Mouse (Mus musculus) common myeloid progenitor, adult 5-6 weeks (primary cell): ENCODE measurements around the gene BC017158. TPM values are rescaled to one million over a fixed set of nuclear protein-coding genes. Genes with fewer than 3 reads are reported as not detected.

Experiments used
- ATAC-seq: replicated peaks from 2 replicates; pipeline ENCODE4 v1.8.0; 2016; ENCODE audit warnings: low read depth, mild to moderate bottlenecking, moderate TSS enrichment, inconsistent platforms; ENCODE audit not compliant: poor library complexity, severe bottlenecking
- total RNA-seq: library from RNA; stranded (forward); fragments of 200-1000, 187-1606 nt; gene quantifications from 2 replicates; pipeline ENCODE4 v1.2.3, GENCODE M21; 2017

The BC017158 gene
- total RNA-seq, 1 experiment from 2014 or later: 30.5 TPM

DNA sequence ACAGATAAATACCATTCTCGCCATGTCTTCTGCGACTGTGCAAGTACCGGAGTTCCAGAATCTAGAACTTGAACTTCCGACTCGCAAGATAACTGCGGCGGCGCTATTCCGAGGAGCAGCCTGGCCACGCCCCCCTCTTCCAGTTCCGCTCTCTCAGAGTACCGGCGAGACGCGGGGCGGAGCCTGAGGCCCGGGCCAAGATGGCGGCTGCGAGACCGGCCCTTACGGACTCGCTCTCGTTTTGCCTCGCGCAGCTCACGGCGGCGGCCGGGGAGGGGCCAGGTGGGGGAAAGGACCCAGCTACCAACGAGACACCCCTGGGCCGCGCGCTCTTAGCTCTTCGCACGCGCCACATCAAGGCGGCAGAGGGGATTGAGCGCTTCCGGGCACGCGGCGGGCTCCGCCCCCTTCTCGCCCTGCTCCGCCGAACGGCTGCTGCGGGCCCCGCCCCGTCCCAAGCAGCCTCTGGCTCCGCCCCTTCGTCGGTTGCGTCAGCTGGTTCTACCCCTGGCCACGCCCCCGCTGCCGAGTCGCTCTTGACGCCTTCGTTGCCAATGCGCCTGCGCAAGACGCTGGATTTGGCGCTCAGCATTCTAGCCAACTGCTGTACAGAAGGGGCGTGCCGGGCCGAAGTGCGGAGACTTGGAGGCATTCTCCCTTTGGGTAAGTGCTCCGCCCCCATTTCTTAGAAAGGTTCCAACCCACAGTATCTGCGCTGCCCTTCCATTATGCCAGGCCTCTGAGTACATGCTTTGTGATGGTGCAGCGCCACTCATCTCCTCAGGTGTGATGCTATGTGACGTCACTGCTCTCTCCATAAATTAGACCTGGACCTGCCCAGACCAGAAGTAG lies 59.8 kb downstream of the BC017158 start, which contains the start of gene 9130023H24Rik:
9130023H24Rik (minus strand) TSS at position 105 of the 852 bp plus-strand sequence.
- ATAC-seq: peak; percentile 82

DNA sequence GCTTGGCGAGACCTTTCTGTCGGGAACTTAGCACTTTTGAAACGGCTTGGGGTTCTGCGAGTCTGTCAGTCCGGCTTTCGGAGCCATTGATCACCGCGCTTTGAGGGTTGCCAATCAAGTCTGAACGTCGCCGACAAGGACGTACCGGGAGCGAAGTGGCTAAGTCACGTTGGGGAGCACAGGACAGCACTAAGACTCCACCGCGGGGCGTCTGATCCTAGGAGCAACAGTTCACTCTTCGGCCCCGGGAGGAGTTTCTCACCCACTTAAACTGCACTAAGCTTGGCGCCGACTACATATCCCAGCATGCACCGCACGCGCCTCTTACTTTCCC lies 60.4 kb downstream of the BC017158 start:
- ATAC-seq: no peak

DNA sequence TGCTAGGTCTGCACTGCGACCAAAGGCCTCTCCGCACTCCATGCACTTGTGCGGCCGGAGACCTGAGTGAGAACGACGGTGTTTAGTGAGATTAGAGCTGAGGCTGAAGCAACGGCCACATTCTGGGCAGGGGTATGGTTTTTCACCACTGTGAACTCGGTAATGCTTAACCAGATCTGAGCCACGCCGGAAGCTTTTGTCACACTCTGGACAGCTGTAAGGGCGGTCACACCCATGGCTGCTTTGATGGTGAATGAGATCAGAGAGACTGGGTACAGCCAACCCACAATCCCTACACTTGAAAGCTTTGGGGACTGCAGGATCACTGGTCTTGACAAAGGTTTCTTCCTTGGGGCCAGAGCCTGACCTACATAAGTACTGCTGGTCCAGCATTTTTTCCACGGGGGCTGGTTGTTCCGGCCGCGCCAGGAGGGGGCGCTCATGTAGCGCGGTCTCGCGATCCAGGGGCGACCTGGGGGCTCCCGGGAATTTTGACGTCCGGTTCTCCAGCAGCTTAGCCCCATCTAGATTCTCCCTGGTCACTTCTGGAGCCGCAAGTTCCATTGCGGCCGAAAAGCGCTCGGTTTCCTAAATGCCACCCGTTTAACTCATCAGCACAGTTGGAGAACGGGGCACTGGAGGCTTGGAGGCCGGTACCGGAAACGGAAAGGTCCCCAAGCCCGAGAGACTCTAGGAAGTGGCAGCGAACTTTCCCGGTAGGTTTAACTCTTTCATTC lies 60.9 kb downstream of the BC017158 start, which contains the start of gene Armc5:
Armc5 (plus strand) TSS at position 487 of the 737 bp plus-strand sequence.
- ATAC-seq: peak; percentile 34

DNA sequence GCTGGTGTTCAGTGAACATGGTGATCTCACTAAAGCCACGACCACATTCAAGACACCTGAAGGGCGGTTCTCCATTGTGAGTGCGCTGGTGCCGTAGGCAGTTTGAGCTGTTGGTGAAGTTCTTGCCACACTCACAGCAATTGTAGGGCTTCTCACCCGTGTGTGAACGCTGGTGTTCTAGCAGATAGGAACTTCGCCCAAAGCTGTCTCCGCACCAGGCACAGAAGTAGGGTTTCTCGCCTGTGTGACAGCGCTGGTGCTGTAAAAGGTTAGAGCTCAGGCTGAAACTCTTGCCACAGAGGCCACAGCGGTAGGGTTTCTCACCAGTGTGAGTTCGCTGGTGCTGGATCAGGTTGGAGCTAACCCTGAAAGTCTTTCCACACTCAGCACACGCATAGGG lies 61.5 kb downstream of the BC017158 start:
- ATAC-seq: no peak

DNA sequence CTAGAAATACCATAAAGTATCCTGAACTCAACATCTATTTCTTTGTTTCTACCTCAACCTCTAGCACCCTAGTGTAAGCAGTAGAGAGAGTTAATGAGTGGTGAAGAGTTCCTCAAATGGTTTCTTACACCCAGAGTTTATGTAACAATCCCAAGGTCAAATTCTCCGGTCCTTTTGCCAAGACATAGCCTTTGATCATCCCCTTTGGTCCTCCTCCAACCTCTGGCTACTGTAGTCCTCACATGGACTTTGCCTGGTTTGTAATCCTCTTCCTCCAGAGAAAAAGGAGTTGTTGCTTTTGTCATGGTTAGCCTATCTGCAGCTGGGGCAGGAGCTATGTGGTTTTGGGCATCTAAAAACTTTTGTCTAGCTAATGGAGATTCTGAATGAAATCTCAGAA lies 62.5 kb downstream of the BC017158 start:
- ATAC-seq: no peak

DNA sequence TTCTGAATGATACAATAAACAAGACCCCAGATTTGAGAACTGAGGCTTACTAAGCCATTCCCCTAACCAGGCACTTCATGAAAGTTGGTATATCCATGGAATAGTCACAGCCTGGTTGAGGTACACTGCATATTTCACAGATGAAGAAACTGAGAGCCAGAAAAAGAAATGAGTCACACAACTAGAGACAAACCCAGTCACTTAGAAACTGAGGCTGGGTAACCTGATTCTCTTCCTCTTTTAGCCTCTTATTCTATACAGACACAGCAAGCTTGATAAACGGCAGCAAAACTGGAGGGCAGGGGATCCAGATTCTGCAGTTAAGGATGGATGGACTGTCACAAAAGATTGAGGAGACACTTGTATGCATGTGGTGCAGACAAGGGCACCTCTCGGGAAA lies 63.2 kb downstream of the BC017158 start:
- no peak for ATAC-seq

DNA sequence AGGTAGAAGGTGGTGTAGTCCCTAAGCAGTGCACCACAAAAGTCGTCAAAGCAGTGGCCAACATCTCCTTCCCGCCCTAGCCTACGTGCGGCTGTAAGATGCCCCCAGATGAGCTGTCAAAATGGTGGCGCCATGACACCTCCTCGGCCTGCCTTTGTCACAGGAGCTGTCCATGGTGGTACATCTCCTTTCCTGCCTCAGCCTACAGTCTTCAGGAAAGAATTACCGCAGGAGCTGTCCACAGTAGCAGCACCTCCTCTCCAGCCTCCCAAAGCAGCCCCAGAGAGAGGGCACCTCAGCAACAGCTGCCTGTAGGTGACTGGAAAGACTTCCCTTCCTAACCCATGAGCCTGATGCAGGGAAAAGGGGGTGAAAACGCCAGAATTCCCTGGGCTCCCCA lies 66.2 kb downstream of the BC017158 start:
- peak; percentile 66 for ATAC-seq

Other genes with a start within 250 kb of the BC017158 start
- gene Itgam, start 235.5 kb downstream of the BC017158 start, total RNA-seq: 10.8 and 12.8 TPM in 2 replicates
- not detected in 2 replicates for gene Gm49368, start 235.5 kb downstream of the BC017158 start, total RNA-seq
- gene Itgax, start 168.6 kb downstream of the BC017158 start, total RNA-seq: 3.0 and 4.1 TPM in 2 replicates
- gene Itgad, start 143.8 kb downstream of the BC017158 start, total RNA-seq: 0.34 TPM in 1 of 2 replicates, not detected in the other
- gene Cox6a2, start 91.8 kb downstream of the BC017158 start, total RNA-seq: 1.1 and 3.2 TPM in 2 replicates
- gene Armc5, start 60.8 kb downstream of the BC017158 start, total RNA-seq: 9.0 and 13.3 TPM in 2 replicates
- gene 9130023H24Rik, start 60.1 kb downstream of the BC017158 start, total RNA-seq: 5.8 and 6.8 TPM in 2 replicates
- gene Tgfb1i1, start 51.4 kb downstream of the BC017158 start, total RNA-seq: 0.32 and 0.63 TPM in 2 replicates
- 0.14 TPM in 1 of 2 replicates, not detected in the other for gene Slc5a2, start 32.5 kb downstream of the BC017158 start, total RNA-seq
- gene Rgs10, start 120.6 kb upstream of the BC017158 start, total RNA-seq: 92.0 and 99.6 TPM in 2 replicates
- 80.4 and 90.6 TPM in 2 replicates for gene Tial1, start 163.5 kb upstream of the BC017158 start, total RNA-seq
- gene Bag3, start 225.4 kb upstream of the BC017158 start, total RNA-seq: 4.6 and 4.9 TPM in 2 replicates